Mouse (Mus musculus) midbrain, postnatal 0 days (tissue): ENCODE measurements at regions not wholly inside any gene's neighbourhood (a gene's known extent, or its start where the extent isn't known, plus 50 kb on each side); places are given as distances from the start of the nearest gene placed in this dataset.

ENCODE experiments used
- ATAC-seq: fragments of 200-750 bp; cut with Nextera tagmentation; 2 replicates; pipeline ENCODE4 v1.8.0; 2017; ENCODE audit warnings: moderate number of reproducible peaks, mild to moderate bottlenecking, moderate TSS enrichment, moderate library complexity; ENCODE audit not compliant: low FRiP score
- DNase-seq: peaks from one replicate; pipeline ENCODE4 v3.0.0-alpha.2; 2015; ENCODE audit warnings: low spot score
- H3K27ac ChIP-seq: fragments of 300-500 bp; sonication (generic); 2 replicates; pipeline ENCODE4 v1.5.1; 2014; ENCODE audit warnings: low read depth, mild to moderate bottlenecking, low read length, mixed read lengths
- H3K27me3 ChIP-seq: fragments of 300-500 bp; sonication (generic); 2 replicates; pipeline ENCODE4 v1.6.1; 2014; ENCODE audit warnings: low read length, control low read depth, mixed read lengths; ENCODE audit not compliant: insufficient read depth
- H3K36me3 ChIP-seq: fragments of 300-500 bp; sonication (generic); 2 replicates; pipeline ENCODE4 v1.6.1; 2014; ENCODE audit warnings: low read length, control low read depth, mixed read lengths; ENCODE audit not compliant: insufficient read depth
- H3K4me1 ChIP-seq: fragments of 300-500 bp; sonication (generic); 2 replicates; pipeline ENCODE4 v1.6.1; 2014; ENCODE audit warnings: mild to moderate bottlenecking, control low read depth, antibody characterized with exemption, low read length, mixed read lengths; ENCODE audit not compliant: insufficient read depth
- H3K4me2 ChIP-seq: fragments of 300-500 bp; sonication (generic); 2 replicates; pipeline ENCODE4 v1.6.1; 2014; ENCODE audit warnings: low read depth, mild to moderate bottlenecking, low read length, mixed read lengths; ENCODE audit not compliant: poor library complexity, severe bottlenecking
- H3K4me3 ChIP-seq: fragments of 300-500 bp; sonication (generic); 2 replicates; pipeline ENCODE4 v1.5.1; 2014; ENCODE audit warnings: low read depth, mild to moderate bottlenecking, low read length, moderate library complexity
- H3K9ac ChIP-seq: fragments of 300-500 bp; sonication (generic); replicated peaks from 2 replicates; pipeline ENCODE4 v1.6.1; 2014; ENCODE audit warnings: mild to moderate bottlenecking, low read length, moderate library complexity, mixed read lengths; ENCODE audit not compliant: poor library complexity, severe bottlenecking
- H3K9me3 ChIP-seq: fragments of 300-500 bp; sonication (generic); 2 replicates; pipeline ENCODE4 v1.6.1; 2016; ENCODE audit warnings: low read length, control low read depth
- CTCF ChIP-seq: IDR thresholded peaks from 2 replicates; pipeline ENCODE4 v1.5.1; 2016; ENCODE audit warnings: antibody characterized with exemption, mild to moderate bottlenecking
- WGBS: fragments of 180-500 bp; shearing (Covaris S2); extraction: QIAGEN DNeasy Blood & Tissue Kit; methylation state at CpG from one replicate; pipeline ENCODE4 v1.1.7; 2014; 5-methylcytosine and 5-hydroxymethylcytosine counted together

DNA sequence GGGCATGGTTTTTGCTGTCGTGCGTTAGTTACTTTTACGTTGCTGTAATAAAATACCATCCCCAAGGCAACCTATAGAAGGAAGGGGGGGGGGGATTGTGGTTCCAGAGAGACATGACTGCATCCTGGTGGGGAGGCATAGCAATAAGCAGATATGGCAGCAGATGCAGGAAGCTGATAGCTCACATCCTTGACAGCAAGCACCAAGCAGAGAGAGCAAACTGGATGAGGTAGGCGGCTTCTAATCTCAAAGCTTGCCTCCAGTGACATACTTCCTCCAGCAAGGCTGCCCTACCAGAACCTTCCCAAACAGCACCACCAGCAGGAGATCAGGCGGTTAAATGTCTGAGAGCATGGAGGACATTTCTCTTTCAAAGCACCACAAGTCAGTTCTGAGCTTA is 60.0 kb upstream of the Ak4 start:
- Histone ChIP-seq H3K4me1 (peaks cover 5% of the 10 kb centered on the region; the same call in 1 of the 2 replicates), H3K9ac (no peak overlapping the region), H3K27ac (no peak overlapping the region), H3K4me2 (no peak overlapping the region), H3K4me3 (no peak overlapping the region), H3K36me3 (no peaks in the 10 kb centered on the region), H3K9me3 (no peaks in the 10 kb centered on the region), H3K27me3 (no peaks in the 10 kb centered on the region)
- 88% methylated on average over 5 of the region's 5 CpGs for WGBS
- no peak for TF ChIP-seq CTCF
- ATAC-seq: no peak
- DNase-seq: no peak

DNA sequence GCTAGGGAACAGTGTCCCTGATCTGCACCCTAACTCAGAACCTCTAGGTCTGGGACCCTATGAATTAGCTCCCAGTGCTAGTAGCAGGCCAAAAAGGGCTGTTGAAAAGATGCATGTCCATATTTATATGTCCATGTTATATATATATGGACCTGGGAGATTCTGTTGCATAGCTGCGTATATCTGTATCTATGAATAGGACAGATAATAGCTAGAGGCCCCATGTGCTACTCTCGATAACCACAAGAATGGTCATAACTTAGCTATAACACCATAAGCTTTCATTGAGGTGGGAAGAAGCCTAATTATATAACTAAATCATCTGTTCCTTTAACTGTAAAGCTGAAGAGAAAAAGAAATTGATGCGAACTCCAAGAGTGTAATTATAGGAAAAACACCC is 60.6 kb upstream of the Ak4 start:
- H3K4me1 ChIP-seq: peaks cover 5% of the 10 kb centered on the region; the same call in 1 of the 2 replicates
- ATAC-seq (no peak), DNase-seq (no peak)
- H3K9me3 ChIP-seq: no peaks in the 10 kb centered on the region
- no peak overlapping the region for H3K4me2 ChIP-seq
- WGBS: 97% methylated on average over 3 of the region's 3 CpGs
- no peak overlapping the region for H3K27ac ChIP-seq
- H3K9ac ChIP-seq: no peak overlapping the region
- H3K4me3 ChIP-seq: no peak overlapping the region
- no peaks in the 10 kb centered on the region for H3K36me3 ChIP-seq
- no peaks in the 10 kb centered on the region for H3K27me3 ChIP-seq
- TF ChIP-seq CTCF: no peak

GRCm38 (mm10) chr4:101357923-101358322 is 61.2 kb upstream of the Ak4 start:
- Histone ChIP-seq H3K4me2 (peak overlapping the region; percentile 98), H3K27me3 (no peaks in the 10 kb centered on the region), H3K4me1 (peaks cover 5% of the 10 kb centered on the region; the same call in 1 of the 2 replicates), H3K36me3 (no peaks in the 10 kb centered on the region), H3K9ac (no peak overlapping the region), H3K4me3 (peak overlapping the region; percentile 94; the same call in 1 of the 2 replicates), H3K9me3 (no peaks in the 10 kb centered on the region), H3K27ac (peak overlapping the region; percentile 21; the same call in 1 of the 2 replicates)
- WGBS: 76% methylated on average over 8 of the region's 8 CpGs
- ATAC-seq: no peak
- DNase-seq: no peak
- no peak for TF ChIP-seq CTCF

DNA sequence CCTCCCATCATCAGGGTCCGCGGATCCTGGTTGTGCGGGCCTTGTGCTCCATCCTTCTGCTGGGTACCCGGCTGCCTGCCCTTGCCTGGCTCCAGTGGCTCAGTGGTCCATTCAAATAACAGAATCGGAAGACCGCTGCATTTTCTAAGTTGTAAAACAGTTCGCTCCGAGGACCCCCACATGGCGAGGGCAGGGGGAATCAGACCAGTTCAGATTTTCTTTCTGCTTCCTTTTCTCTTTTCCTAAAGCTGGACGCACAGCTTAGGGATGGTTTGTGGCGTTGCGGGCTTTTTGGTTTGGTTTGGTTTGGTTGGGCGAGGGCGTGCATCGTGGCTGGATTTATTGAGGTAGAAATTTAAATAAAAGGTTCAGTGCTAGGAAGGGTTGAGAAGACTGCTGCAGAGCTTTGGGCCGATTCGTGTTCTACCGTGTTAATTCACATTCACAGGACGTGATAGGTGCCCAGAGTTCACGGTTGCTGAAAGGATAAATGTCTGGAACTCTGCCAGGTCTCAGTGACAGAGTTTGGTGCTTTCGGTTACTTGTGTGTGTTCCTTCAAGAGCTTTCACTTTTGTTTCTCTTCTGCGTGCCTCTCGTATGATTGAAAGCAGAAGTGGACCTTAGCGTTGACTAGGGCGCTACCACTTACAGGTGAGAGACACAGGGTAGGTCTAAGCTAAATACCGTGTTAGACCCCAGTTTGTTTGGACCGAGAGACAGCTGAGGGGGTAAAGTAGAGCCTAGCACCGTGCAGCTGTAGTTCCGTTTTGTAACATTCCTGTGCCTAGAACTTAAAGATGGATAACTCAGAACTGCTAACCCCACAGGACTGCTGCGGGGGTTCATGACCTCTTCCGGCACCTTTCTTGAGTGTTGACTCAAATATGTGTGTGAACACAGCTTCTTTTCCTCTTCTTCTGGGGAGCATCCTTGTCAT is 61.9 kb upstream of the Ak4 start:
- H3K27me3 ChIP-seq: no peaks in the 10 kb centered on the region
- 13% methylated on average over 31 of the region's 31 CpGs for WGBS
- peak overlapping the region; percentile 98 for H3K4me2 ChIP-seq
- no peak for TF ChIP-seq CTCF
- H3K4me1 ChIP-seq: peaks cover 5% of the 10 kb centered on the region; the same call in 1 of the 2 replicates
- no peaks in the 10 kb centered on the region for H3K36me3 ChIP-seq
- peak overlapping the region; percentile 94 for H3K4me3 ChIP-seq
- H3K9ac ChIP-seq: peak overlapping the region; percentile 72
- DNase-seq: peak; percentile 75
- peak; percentile 29; the same call in 1 of the 2 replicates for ATAC-seq
- H3K9me3 ChIP-seq: no peaks in the 10 kb centered on the region
- H3K27ac ChIP-seq: peak overlapping the region; percentile 93

DNA sequence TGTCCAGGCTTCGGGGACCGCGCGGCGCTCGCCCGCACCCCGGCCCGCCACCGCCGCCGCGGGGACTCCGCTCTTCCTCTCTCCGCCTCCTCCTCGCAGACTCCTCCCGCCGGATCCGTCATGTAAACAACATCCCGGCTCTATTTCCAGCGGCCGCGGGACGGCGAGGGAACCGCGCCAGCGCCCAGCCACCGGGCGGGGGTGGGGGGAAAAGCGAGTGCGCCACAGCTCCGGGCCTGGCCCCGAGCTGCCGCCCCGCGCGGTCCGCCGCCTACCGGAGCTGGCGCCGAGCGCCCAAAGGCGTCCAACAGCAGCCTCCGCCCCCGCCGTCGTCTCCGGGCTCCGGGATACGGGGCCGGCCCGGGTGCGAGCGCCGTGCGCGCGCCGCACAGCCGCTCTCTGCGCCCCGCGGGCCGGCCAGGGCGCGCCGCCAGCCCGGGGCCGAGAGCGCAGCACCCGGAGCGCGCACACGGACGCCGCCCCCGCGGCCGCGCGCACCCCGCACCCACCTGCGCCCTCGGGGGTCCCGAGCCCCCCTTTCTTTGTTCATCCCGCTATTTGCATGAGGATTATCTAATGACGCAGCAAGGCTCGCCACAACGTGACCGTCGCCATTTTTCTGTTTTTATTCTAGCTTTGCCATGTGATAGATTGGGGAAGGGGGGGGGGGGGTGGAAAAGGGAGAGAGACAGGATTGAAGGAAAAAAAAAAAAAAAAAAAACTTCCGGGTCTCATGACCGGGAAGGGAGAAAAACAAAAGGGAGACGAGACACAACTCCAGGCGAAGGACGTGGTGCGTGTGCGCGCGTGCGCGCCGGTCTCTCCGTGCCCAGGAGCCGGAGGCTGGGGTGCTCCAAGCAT is 62.8 kb upstream of the Ak4 start:
- H3K27ac ChIP-seq: peak overlapping the region; percentile 93
- peaks cover 5% of the 10 kb centered on the region; the same call in 1 of the 2 replicates for H3K4me1 ChIP-seq
- H3K4me2 ChIP-seq: peak overlapping the region; percentile 98
- ATAC-seq (peak; percentile 88), DNase-seq (peak; percentile 94)
- peak overlapping the region; percentile 94 for H3K4me3 ChIP-seq
- H3K36me3 ChIP-seq: no peaks in the 10 kb centered on the region
- WGBS: under 1% methylated on average over 82 of the region's 107 CpGs
- no peak for TF ChIP-seq CTCF
- no peaks in the 10 kb centered on the region for H3K9me3 ChIP-seq
- H3K9ac ChIP-seq: peak overlapping the region; percentile 95
- H3K27me3 ChIP-seq: no peaks in the 10 kb centered on the region
